Mouse (Mus musculus) heart, embryonic 14.5 days (tissue): ENCODE measurements around the gene Ttc9b. TPM values are rescaled to one million over a fixed set of nuclear protein-coding genes. Genes with fewer than 3 reads are reported as not detected.
"Not testable (repeated sequence)": the region's sequence is repeated elsewhere in the genome, so short reads cannot be mapped to it uniquely, and the experiment has no call there.

Source experiments
- ATAC-seq: fragments of 200-750 bp; cut with Nextera tagmentation; 2 replicates; pipeline ENCODE4 v1.8.0; 2017; ENCODE audit warnings: low read depth, moderate TSS enrichment; ENCODE audit not compliant: insufficient number of reproducible peaks, insufficient read depth, low FRiP score
- H3K27ac ChIP-seq, 2 experiments: fragments of 200-500 bp in 1 of 2; fragments of 300-500 bp in 1 of 2; sonication (generic) in 1 of 2; replicated peaks in 1 of 2; 2 replicates each; pipeline ENCODE4 v1.5.1; 2012 to 2014; ENCODE audit warnings: low read depth in 2 of 2, low read length in 2 of 2, control low read depth in 1 of 2, mild to moderate bottlenecking in 1 of 2, mixed read lengths in 1 of 2; ENCODE audit not compliant: control insufficient read depth in 1 of 2, insufficient read depth in 1 of 2
- H3K27me3 ChIP-seq: fragments of 300-500 bp; sonication (generic); 2 replicates; pipeline ENCODE4 v1.6.1; 2014; ENCODE audit warnings: mild to moderate bottlenecking, low read length, control low read depth; ENCODE audit not compliant: control insufficient read depth, insufficient read depth
- H3K36me3 ChIP-seq: fragments of 300-500 bp; sonication (generic); 2 replicates; pipeline ENCODE4 v1.6.1; 2014; ENCODE audit warnings: mild to moderate bottlenecking, control low read depth, low read length, mixed read lengths; ENCODE audit not compliant: control insufficient read depth, insufficient read depth
- H3K4me1 ChIP-seq, 2 experiments: fragments of 200-500 bp in 1 of 2; fragments of 300-500 bp in 1 of 2; sonication (generic) in 1 of 2; 2 replicates each; pipeline ENCODE4 v1.6.1; 2012 to 2014; ENCODE audit warnings: low read length in 2 of 2, control low read depth in 1 of 2, mixed read lengths in 1 of 2; ENCODE audit not compliant: control insufficient read depth in 2 of 2, insufficient read depth in 2 of 2
- H3K4me2 ChIP-seq: fragments of 300-500 bp; sonication (generic); 2 replicates; pipeline ENCODE4 v1.6.1; 2014; ENCODE audit warnings: mild to moderate bottlenecking, low read length
- H3K4me3 ChIP-seq, 2 experiments: fragments of 200-500 bp in 1 of 2; fragments of 300-500 bp in 1 of 2; sonication (generic) in 1 of 2; 2 replicates each; pipeline ENCODE4 v1.5.1; 2012 to 2014; ENCODE audit warnings: low read length in 2 of 2, mild to moderate bottlenecking in 2 of 2, control low read depth in 1 of 2, low read depth in 1 of 2, moderate library complexity in 1 of 2; ENCODE audit not compliant: control insufficient read depth in 1 of 2, insufficient read depth in 1 of 2
- H3K9ac ChIP-seq: fragments of 300-500 bp; sonication (generic); 2 replicates; pipeline ENCODE4 v1.6.1; 2014; ENCODE audit warnings: mild to moderate bottlenecking, low read length
- H3K9me3 ChIP-seq: fragments of 300-500 bp; sonication (generic); 2 replicates; pipeline ENCODE4 v1.6.1; 2016; ENCODE audit warnings: low read length, control low read depth; ENCODE audit not compliant: control insufficient read depth
- WGBS: fragments of 180-500 bp; shearing (Covaris S2); extraction: QIAGEN DNeasy Blood & Tissue Kit; methylation state at CpG from one replicate; pipeline ENCODE4 v1.1.7; 2014; 5-methylcytosine and 5-hydroxymethylcytosine counted together
- polyA plus RNA-seq: library from polyadenylated mRNA; unstranded; fragments of >200 nt; fragmentation: Nextera tagmentation; extraction: Ambion mirVana; gene quantifications from 2 replicates; pipeline ENCODE4 v1.2.1, GENCODE M21; 2014

Ttc9b gene
- polyA plus RNA-seq, 1 experiment from 2014 or later: 0.32 TPM

- no peak overlapping the region for H3K4me2 ChIP-seq
- H3K4me1 ChIP-seq: no peaks in the 10 kb centered on the region
- ATAC-seq: no peak
- peaks cover 97% of the 10 kb centered on the region for H3K36me3 ChIP-seq
- no peaks in the 10 kb centered on the region for H3K27me3 ChIP-seq
- no peak overlapping the region for H3K27ac ChIP-seq
- no peak overlapping the region for H3K9ac ChIP-seq
- no peak overlapping the region for H3K4me3 ChIP-seq
- H3K9me3 ChIP-seq: no peaks in the 10 kb centered on the region
Observed at GRCm38 (mm10) chr7:27624967-27625366, 28.7 kb upstream of the Ttc9b start.

DNA sequence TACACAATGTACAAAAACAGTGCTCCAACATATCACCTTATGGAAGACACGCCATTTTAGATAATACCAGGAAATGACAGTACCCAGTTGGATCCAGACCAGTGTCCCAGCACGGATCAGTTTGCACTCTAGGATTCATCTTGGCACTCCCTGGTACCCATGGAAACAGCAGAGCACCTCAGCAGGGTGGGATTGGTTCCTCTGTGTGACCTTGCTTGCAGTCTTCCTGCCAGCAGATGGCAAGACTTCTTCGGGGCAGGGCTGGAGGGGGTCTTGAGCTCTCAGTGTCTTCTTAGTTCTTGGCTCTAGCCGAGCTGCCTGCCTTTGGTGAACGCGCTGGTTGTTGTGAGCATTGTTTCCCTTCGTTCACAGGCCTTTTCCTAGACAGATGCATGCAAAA, 26.0 kb upstream of the Ttc9b start:
- no peaks in the 10 kb centered on the region for H3K9me3 ChIP-seq
- no peak overlapping the region for H3K27ac ChIP-seq
- WGBS: 89% methylated on average over 7 of the region's 7 CpGs
- no peak for ATAC-seq
- H3K4me3 ChIP-seq: no peak overlapping the region
- H3K27me3 ChIP-seq: no peaks in the 10 kb centered on the region
- H3K9ac ChIP-seq: no peak overlapping the region
- H3K36me3 ChIP-seq: peaks cover 93% of the 10 kb centered on the region
- no peaks in the 10 kb centered on the region for H3K4me1 ChIP-seq
- H3K4me2 ChIP-seq: no peak overlapping the region

- no peak overlapping the region for H3K4me3 ChIP-seq
- H3K4me2 ChIP-seq: no peak overlapping the region
- H3K9ac ChIP-seq: no peak overlapping the region
- H3K36me3 ChIP-seq: peaks cover 93% of the 10 kb centered on the region
- H3K27ac ChIP-seq: no peak overlapping the region
- no peaks in the 10 kb centered on the region for H3K27me3 ChIP-seq
- H3K4me1 ChIP-seq: no peaks in the 10 kb centered on the region
- 95% methylated on average over 6 of the region's 6 CpGs for WGBS
- no peak for ATAC-seq
- no peaks in the 10 kb centered on the region for H3K9me3 ChIP-seq
Observed at GRCm38 (mm10) chr7:27628190-27628589, 25.5 kb upstream of the Ttc9b start.

GRCm38 (mm10) chr7:27628816-27629215, 24.9 kb upstream of the Ttc9b start:
- not testable (repeated sequence) for H3K4me2 ChIP-seq, H3K4me3 ChIP-seq, ATAC-seq, H3K9ac ChIP-seq, H3K9me3 ChIP-seq, H3K27ac ChIP-seq, H3K4me1 ChIP-seq, H3K27me3 ChIP-seq
- 81% methylated on average over 7 of the region's 7 CpGs for WGBS
- H3K36me3 ChIP-seq: peaks cover 92% of the 10 kb centered on the region

GRCm38 (mm10) chr7:27631439-27631838, 22.3 kb upstream of the Ttc9b start:
- H3K4me1 ChIP-seq: no peaks in the 10 kb centered on the region
- WGBS: 96% methylated on average over 4 of the region's 4 CpGs

GRCm38 (mm10) chr7:27633166-27633565, 20.5 kb upstream of the Ttc9b start:
- Histone ChIP-seq H3K27me3 (no peaks in the 10 kb centered on the region), H3K9ac (no peak overlapping the region), H3K4me3 (no peak overlapping the region), H3K27ac (no peak overlapping the region), H3K9me3 (no peaks in the 10 kb centered on the region), H3K4me2 (no peak overlapping the region), H3K36me3 (peaks cover 88% of the 10 kb centered on the region), H3K4me1 (no peaks in the 10 kb centered on the region)
- 81% methylated on average over 6 of the region's 6 CpGs for WGBS
- no peak for ATAC-seq

More at GRCm38 (mm10) chr7:27631439-27631838, 22.3 kb upstream of the Ttc9b start:
- H3K9me3 ChIP-seq: no peaks in the 10 kb centered on the region
- H3K27me3 ChIP-seq: no peaks in the 10 kb centered on the region
- no peak overlapping the region for H3K27ac ChIP-seq
- no peak overlapping the region for H3K4me2 ChIP-seq
- no peak for ATAC-seq
- peaks cover 90% of the 10 kb centered on the region for H3K36me3 ChIP-seq
- no peak overlapping the region for H3K4me3 ChIP-seq
- no peak overlapping the region for H3K9ac ChIP-seq

- 93% methylated on average over 6 of the region's 6 CpGs for WGBS
- no peaks in the 10 kb centered on the region for H3K27me3 ChIP-seq
- H3K36me3 ChIP-seq: peaks cover 73% of the 10 kb centered on the region
- H3K27ac ChIP-seq: no peak overlapping the region
- H3K9ac ChIP-seq: no peak overlapping the region
- ATAC-seq: no peak
- H3K4me3 ChIP-seq: no peak overlapping the region
- no peak overlapping the region for H3K4me2 ChIP-seq
- H3K4me1 ChIP-seq: no peaks in the 10 kb centered on the region
- no peaks in the 10 kb centered on the region for H3K9me3 ChIP-seq
Observed at GRCm38 (mm10) chr7:27634691-27635090, 19.0 kb upstream of the Ttc9b start.

- not testable (repeated sequence) for ATAC-seq, H3K4me2 ChIP-seq, H3K9ac ChIP-seq, H3K9me3 ChIP-seq, H3K27ac ChIP-seq, H3K4me3 ChIP-seq, H3K4me1 ChIP-seq, H3K27me3 ChIP-seq
- H3K36me3 ChIP-seq: peaks cover 69% of the 10 kb centered on the region
- 94% methylated on average over 2 of the region's 2 CpGs for WGBS
Observed at GRCm38 (mm10) chr7:27635094-27635493, 18.6 kb upstream of the Ttc9b start.
